8 mouse cellular contexts compared by ENCODE assay signal in genomic region chrX:153723110-153723916, GRCm38 (mm10). TPM values are rescaled to one million over a fixed set of nuclear protein-coding genes. Genes with fewer than 3 reads are reported as not detected.
A peak's percentile ranks its signal among the peaks of the same experiment; 100 is the strongest.
DNase-seq lines count a peak whose midpoint lies in the region; ATAC-seq and TF ChIP-seq lines count a peak whose summit lies in the region.

Nbdy (plus strand) TSS chrX:153723590.

- H3K9me3 ChIP-seq in hindbrain, postnatal 0 days (ENCODE audit: low read length): no peaks in the 10 kb centered on the region

- peak; percentile 67 to 89 for DNase-seq in adrenal gland, adult (ENCODE audit: inconsistent age in 2 of 2, low spot score in 1 of 2)
- DNase-seq in embryo, embryonic 10 days (ENCODE audit: low spot score): peak; percentile 82
- DNase-seq in gastrocnemius, postnatal 10 days: peak; percentile 27
- DNase-seq in hindbrain, postnatal 0 days (ENCODE audit: low spot score): peak; percentile 79
- peak; percentile 22 to 39 for DNase-seq in left cerebral cortex, adult 18-20 months (ENCODE audit: low spot score in 2 of 2)
- DNase-seq in lung, postnatal 36 days: peak; percentile 63
- DNase-seq in retina, embryonic 14.5 days (ENCODE audit: low spot score): peak; percentile 66
- DNase-seq in thymus, postnatal 4 days: peak; percentile 51

- 23% methylated on average over 32 of the region's 32 CpGs for WGBS in hindbrain, postnatal 0 days

- peak within 1 kb of the TSS; percentile 79 for H3K27ac ChIP-seq in hindbrain, postnatal 0 days

- H3K9ac ChIP-seq in hindbrain, postnatal 0 days (replicated peaks; ENCODE audit: low read length): peak within 1 kb of the TSS; percentile 62

- H3K4me1 ChIP-seq in hindbrain, postnatal 0 days (ENCODE audit: insufficient read depth, low read length): no peaks in the 10 kb centered on the region

- peak within 1 kb of the TSS; percentile 52 for H3K4me3 ChIP-seq in hindbrain, postnatal 0 days (ENCODE audit: low read length)

- H3K27me3 ChIP-seq in hindbrain, postnatal 0 days (ENCODE audit: insufficient read depth, low read length): no peaks in the 10 kb centered on the region

- peak within 1 kb of the TSS; percentile 56 for H3K4me2 ChIP-seq in hindbrain, postnatal 0 days (ENCODE audit: low read depth, low read length)

- ATAC-seq in hindbrain, postnatal 0 days: peak; percentile 92

- TF ChIP-seq CTCF in hindbrain, postnatal 0 days (IDR thresholded peaks at IDR 0.05; ENCODE audit: low read depth): no peak

- no peaks in the 10 kb centered on the region for H3K36me3 ChIP-seq in hindbrain, postnatal 0 days (ENCODE audit: insufficient read depth, low read length)

RNA-seq across cellular contexts. Expression of gene Nbdy, which starts in this region (rescaled TPM):
- total RNA-seq in gastrocnemius, postnatal 10 days (2021): 10 to 100 TPM; 24.9 to 26.0 TPM
- total RNA-seq in hindbrain, postnatal 0 days (2014; rRNA removed): 55.9 and 57.0 TPM in 2 replicates
- 192 and 198 TPM in 2 replicates for polyA plus RNA-seq in hindbrain, postnatal 0 days (2015; fragmentation: Nextera tagmentation; extraction: Ambion mirVana)
- total RNA-seq in left cerebral cortex, adult 18-20 months (2021): 10 to 100 TPM; 49.1 to 52.1 TPM

Comparison
In these comparisons a context has a peak if more than half of its experiments do, and no peak if none do; other contexts are left out.
1. Peak in every context shown above with its lines: DNase-seq, ATAC-seq, H3K4me3 ChIP-seq and H3K27ac ChIP-seq.
2. DNase-seq: peak in every context shown above with its lines; median percentile 82 in embryo, embryonic 10 days; 79 in hindbrain, postnatal 0 days; 78 in adrenal gland, adult; 66 in retina, embryonic 14.5 days; 63 in lung, postnatal 36 days; 51 in thymus, postnatal 4 days; 30 in left cerebral cortex, adult 18-20 months; 27 in gastrocnemius, postnatal 10 days.